Mouse (Mus musculus) heart, postnatal 0 days (tissue): Measurements from ENCODE around the gene Pkp4.

Source experiments
- CTCF ChIP-seq: IDR thresholded peaks from 2 replicates; pipeline ENCODE4 v1.5.1; 2016; ENCODE audit warnings: antibody characterized with exemption, control low read depth, low read depth
- EP300 ChIP-seq: IDR thresholded peaks from 2 replicates; pipeline ENCODE4 v1.6.1; 2016; ENCODE audit warnings: antibody characterized with exemption, low read depth

GRCm38 (mm10) chr2:59259346-59259745, 98.7 kb downstream of the Pkp4 start:
- TF ChIP-seq CTCF (no peak), EP300 (no peak)
